Mouse (Mus musculus) embryonic facial prominence, embryonic 13.5 days (tissue): Measurements from ENCODE around the gene Tmem262. TPM values are rescaled to one million over a fixed set of nuclear protein-coding genes. Genes with fewer than 3 reads are reported as not detected.
A peak's percentile ranks its signal among the peaks of the same experiment; 100 is the strongest.

Experiments
- ATAC-seq: fragments of 200-750 bp; cut with Nextera tagmentation; 2 replicates; pipeline ENCODE4 v1.8.0; 2017; ENCODE audit warnings: low read depth; ENCODE audit not compliant: insufficient number of reproducible peaks, insufficient read depth, low FRiP score, low TSS enrichment
- H3K27ac ChIP-seq: fragments of 300-500 bp; sonication (generic); 2 replicates; pipeline ENCODE4 v1.5.1; 2015; ENCODE audit warnings: moderate library complexity, mild to moderate bottlenecking, inconsistent platforms
- H3K27me3 ChIP-seq: fragments of 300-500 bp; sonication (generic); 2 replicates; pipeline ENCODE4 v1.6.1; 2015; ENCODE audit warnings: mild to moderate bottlenecking, inconsistent platforms
- H3K36me3 ChIP-seq: fragments of 300-500 bp; sonication (generic); 2 replicates; pipeline ENCODE4 v1.6.1; 2015; ENCODE audit warnings: mild to moderate bottlenecking, inconsistent platforms
- H3K4me1 ChIP-seq: fragments of 300-500 bp; sonication (generic); 2 replicates; pipeline ENCODE4 v1.6.1; 2015; ENCODE audit warnings: inconsistent platforms
- H3K4me2 ChIP-seq: fragments of 300-500 bp; sonication (generic); 2 replicates; pipeline ENCODE4 v1.6.1; 2015; ENCODE audit warnings: moderate library complexity, mild to moderate bottlenecking, inconsistent platforms
- H3K4me3 ChIP-seq: fragments of 300-500 bp; sonication (generic); 2 replicates; pipeline ENCODE4 v1.5.1; 2015; ENCODE audit warnings: mild to moderate bottlenecking, inconsistent platforms
- H3K9ac ChIP-seq: fragments of 300-500 bp; sonication (generic); 2 replicates; pipeline ENCODE4 v1.6.1; 2015; ENCODE audit warnings: mild to moderate bottlenecking, inconsistent platforms
- H3K9me3 ChIP-seq: fragments of 300-500 bp; sonication (generic); 2 replicates; pipeline ENCODE4 v1.6.1; 2016; ENCODE audit warnings: inconsistent platforms
- WGBS: fragments of 180-500 bp; shearing (Covaris S2); methylation state at CpG from one replicate; pipeline ENCODE4 v1.1.7; 2015; ENCODE audit warnings: mixed read lengths; 5-methylcytosine and 5-hydroxymethylcytosine counted together
- polyA plus RNA-seq: library from polyadenylated mRNA; unstranded; fragments of >200 nt; fragmentation: Nextera tagmentation; extraction: Ambion mirVana; gene quantifications from 2 replicates; pipeline ENCODE4 v1.2.1, GENCODE M21; 2015

Tmem262 gene
- polyA plus RNA-seq, 1 experiment from 2014 or later = not detected

DNA sequence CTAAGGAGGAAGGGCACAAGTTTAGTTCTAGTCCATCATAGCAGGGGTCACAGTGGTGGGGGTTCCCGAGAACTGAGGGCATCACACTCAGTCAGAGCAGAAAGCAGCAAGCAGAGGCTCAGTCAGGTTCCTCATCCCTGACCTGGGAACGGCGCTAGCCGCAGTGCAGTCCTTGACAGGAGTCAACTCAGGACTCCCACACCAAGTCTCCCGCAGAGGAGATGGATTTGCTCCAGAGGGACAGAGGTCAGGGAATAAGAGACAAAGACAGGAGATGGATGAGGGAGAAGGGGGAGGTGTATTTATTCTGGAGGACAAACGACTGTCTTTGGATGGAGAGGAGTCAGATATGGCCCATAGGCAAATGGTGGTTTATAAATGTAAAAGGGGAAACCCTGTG, 33.3 kb downstream of the Tmem262 start:
- no peak overlapping the region for H3K4me3 ChIP-seq
- H3K4me2 ChIP-seq = no peak overlapping the region
- ATAC-seq = no peak
- peaks cover 14% of the 10 kb centered on the region for H3K4me1 ChIP-seq
- no peak overlapping the region for H3K27ac ChIP-seq
- WGBS = 78% methylated on average over 6 of the region's 6 CpGs
- no peaks in the 10 kb centered on the region for H3K27me3 ChIP-seq
- H3K9me3 ChIP-seq = no peaks in the 10 kb centered on the region
- H3K36me3 ChIP-seq = peaks cover 37% of the 10 kb centered on the region
- H3K9ac ChIP-seq = no peak overlapping the region

GRCm38 (mm10) chr19:6116113-6116850, 36.4 kb downstream of the Tmem262 start:
- no peak for ATAC-seq
- Histone ChIP-seq H3K36me3 (peaks cover 41% of the 10 kb centered on the region), H3K9ac (peak overlapping the region; percentile 91; the same call in 1 of the 2 replicates), H3K27me3 (no peaks in the 10 kb centered on the region), H3K4me3 (0 out of 2 replicates have a peak overlapping the region, but pooled peaks have one; percentile 94), H3K4me1 (peaks cover 19% of the 10 kb centered on the region), H3K4me2 (peak overlapping the region; percentile 89), H3K9me3 (no peaks in the 10 kb centered on the region), H3K27ac (no peak overlapping the region)
- WGBS = 88% methylated on average over 15 of the region's 15 CpGs

DNA sequence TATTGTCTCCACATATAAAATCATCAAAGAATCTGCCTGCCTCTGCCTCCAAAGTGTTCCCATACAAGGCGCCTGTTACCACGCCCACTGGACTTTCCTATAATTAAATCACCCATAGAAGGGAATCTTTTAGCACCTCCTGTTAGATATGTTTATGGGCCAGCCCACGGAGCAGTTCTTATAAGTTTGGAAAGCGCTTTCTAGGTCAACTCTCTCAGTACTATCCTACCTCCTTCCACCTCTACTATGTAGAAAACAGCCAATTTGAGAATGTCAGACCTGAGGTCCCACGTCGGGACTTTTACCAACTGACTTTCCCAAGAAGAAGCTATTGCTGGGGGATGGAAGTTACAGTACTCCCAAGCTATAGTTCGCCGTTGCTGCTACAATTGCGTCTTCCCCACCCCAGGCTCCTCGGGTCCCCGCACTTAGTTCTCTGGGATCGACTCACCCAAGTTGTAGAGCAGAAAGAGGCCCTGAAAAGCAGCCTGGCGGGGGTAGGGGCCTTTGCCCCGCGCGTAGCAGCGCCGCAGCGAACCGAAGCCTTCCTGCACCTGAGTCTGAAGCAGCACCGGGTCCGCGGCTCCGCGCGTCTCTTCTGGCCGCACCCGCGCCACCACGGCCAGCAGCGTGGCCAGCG, 37.6 kb downstream of the Tmem262 start:
- Histone ChIP-seq H3K27ac (peak overlapping the region; percentile 96), H3K27me3 (no peaks in the 10 kb centered on the region), H3K9me3 (no peaks in the 10 kb centered on the region), H3K36me3 (peaks cover 44% of the 10 kb centered on the region), H3K4me2 (peak overlapping the region; percentile 89), H3K4me3 (peak overlapping the region; percentile 94), H3K9ac (peak overlapping the region; percentile 91), H3K4me1 (peaks cover 19% of the 10 kb centered on the region)
- WGBS = 5% methylated on average over 32 of the region's 32 CpGs
- ATAC-seq = no peak

DNA sequence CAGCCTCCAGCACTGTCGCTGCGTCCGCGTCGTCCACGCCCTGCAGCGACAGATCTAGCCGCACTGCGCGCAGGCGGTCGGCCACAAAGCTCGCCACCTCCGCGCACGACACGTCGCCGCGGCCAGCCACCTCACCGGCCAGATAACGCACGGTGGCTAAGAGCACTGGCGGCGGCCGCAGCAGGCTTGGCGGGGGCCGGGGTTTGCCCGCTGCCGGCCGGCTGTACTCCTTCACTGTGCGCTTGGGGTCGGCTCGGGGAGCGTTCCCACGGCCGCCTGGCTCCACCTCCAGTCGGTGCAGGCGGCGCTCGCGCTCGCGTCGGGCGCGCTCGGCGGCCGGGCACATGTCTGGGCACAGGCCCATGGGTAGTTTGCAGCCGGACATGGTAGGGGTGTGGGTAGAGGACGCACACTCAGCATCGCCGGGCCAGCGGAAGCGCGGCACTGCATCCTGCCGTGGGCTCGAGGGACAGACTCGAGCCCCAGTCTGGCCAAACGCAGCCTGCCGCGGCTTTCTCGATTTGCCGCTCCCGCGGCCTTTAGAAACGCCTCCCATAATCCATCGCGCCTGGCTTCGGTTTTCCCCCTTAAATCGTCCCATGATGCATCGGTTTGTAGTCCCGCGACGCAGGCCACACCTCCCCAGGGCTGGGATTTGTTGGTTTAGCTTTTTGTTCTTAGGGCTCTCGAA, 38.3 kb downstream of the Tmem262 start, which contains the start of gene Sac3d1:
Sac3d1 (minus strand) TSS at position 665 of the 691 bp plus-strand sequence.
- no peaks in the 10 kb centered on the region for H3K27me3 ChIP-seq
- ATAC-seq = peak; percentile 76
- no peaks in the 10 kb centered on the region for H3K9me3 ChIP-seq
- H3K9ac ChIP-seq = peak within 1 kb of the TSS; percentile 91
- under 1% methylated on average over 77 of the region's 77 CpGs for whole genome bisulfite sequencing
- peaks cover 43% of the 10 kb centered on the region for H3K36me3 ChIP-seq
- peaks cover 19% of the 10 kb centered on the region for H3K4me1 ChIP-seq
- peak within 1 kb of the TSS; percentile 94 for H3K4me3 ChIP-seq
- peak within 1 kb of the TSS; percentile 96 for H3K27ac ChIP-seq
- peak within 1 kb of the TSS; percentile 89 for H3K4me2 ChIP-seq

DNA sequence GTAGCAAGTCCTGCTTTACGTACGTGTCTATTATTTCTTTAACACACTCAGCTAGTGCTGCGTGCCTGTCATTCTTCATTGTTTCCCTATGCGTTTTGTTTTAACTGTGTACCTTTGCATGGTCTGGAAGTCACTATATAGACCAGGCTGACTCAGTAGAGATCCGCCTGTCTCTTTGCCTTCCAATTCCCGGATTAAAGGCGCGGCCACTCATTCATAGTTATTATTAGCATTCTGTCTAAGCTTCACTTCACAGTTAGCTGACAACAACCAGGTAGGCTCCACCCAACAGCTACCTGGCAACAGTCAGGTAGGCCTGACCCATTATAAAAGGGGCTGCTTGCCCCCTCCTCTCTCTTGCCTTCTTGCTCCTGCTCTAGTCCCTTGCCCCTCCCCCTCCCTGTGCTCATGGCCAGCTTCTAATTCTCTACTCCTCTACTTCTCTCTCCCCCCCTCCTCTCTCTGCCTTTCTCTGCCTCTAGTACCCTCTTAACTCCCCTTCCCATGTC, 38.9 kb downstream of the Tmem262 start:
- H3K27ac ChIP-seq = peak overlapping the region; percentile 96
- no peaks in the 10 kb centered on the region for H3K9me3 ChIP-seq
- peak overlapping the region; percentile 89 for H3K4me2 ChIP-seq
- peak overlapping the region; percentile 94 for H3K4me3 ChIP-seq
- peaks cover 40% of the 10 kb centered on the region for H3K36me3 ChIP-seq
- H3K27me3 ChIP-seq = no peaks in the 10 kb centered on the region
- H3K9ac ChIP-seq = peak overlapping the region; percentile 91
- ATAC-seq = peak; percentile 17; the same call in 1 of the 2 replicates
- peaks cover 24% of the 10 kb centered on the region for H3K4me1 ChIP-seq
- WGBS = under 1% methylated on average over 8 of the region's 8 CpGs

GRCm38 (mm10) chr19:6121761-6122160, 41.9 kb downstream of the Tmem262 start:
- H3K4me2 ChIP-seq = no peak overlapping the region; the same call in 1 of the 2 replicates
- no peaks in the 10 kb centered on the region for H3K27me3 ChIP-seq
- peaks cover 16% of the 10 kb centered on the region for H3K36me3 ChIP-seq
- peaks cover 21% of the 10 kb centered on the region for H3K4me1 ChIP-seq
- H3K4me3 ChIP-seq = no peak overlapping the region
- H3K27ac ChIP-seq = no peak overlapping the region
- ATAC-seq = no peak
- 39% methylated on average over 19 of the region's 19 CpGs for whole genome bisulfite sequencing
- no peaks in the 10 kb centered on the region for H3K9me3 ChIP-seq
- 0 out of 2 replicates have a peak overlapping the region, but pooled peaks have one; percentile 27 for H3K9ac ChIP-seq

GRCm38 (mm10) chr19:6123330-6123729, 43.5 kb downstream of the Tmem262 start:
- no peak overlapping the region for H3K4me3 ChIP-seq
- H3K27me3 ChIP-seq = no peaks in the 10 kb centered on the region
- no peak for ATAC-seq
- WGBS = 49% methylated on average over 8 of the region's 8 CpGs
- H3K4me1 ChIP-seq = peaks cover 18% of the 10 kb centered on the region
- H3K9me3 ChIP-seq = no peaks in the 10 kb centered on the region
- peaks cover 16% of the 10 kb centered on the region for H3K36me3 ChIP-seq
- no peak overlapping the region for H3K9ac ChIP-seq
- no peak overlapping the region for H3K27ac ChIP-seq
- no peak overlapping the region for H3K4me2 ChIP-seq

DNA sequence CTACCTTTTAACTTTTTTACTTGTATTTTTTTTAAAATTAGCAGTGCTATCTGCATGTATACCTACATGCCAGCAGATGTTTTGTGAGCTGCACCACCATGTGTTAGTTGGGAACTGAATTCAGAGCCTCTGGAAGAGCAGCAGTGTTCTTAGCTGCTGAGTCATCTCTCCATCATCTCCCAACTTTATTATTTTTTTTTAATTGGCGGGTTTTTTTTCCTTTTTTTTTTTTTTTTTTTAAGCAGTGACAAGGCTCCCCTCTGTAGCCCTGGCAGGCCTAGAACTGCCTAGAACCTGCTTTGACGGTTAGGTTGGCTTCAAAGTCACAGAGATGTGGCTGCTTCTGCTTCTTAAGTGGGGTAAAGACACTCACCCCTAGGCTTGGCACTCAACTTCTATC, 45.1 kb downstream of the Tmem262 start:
- H3K27me3 ChIP-seq = no peaks in the 10 kb centered on the region
- H3K4me2 ChIP-seq = no peak overlapping the region
- no peak overlapping the region for H3K27ac ChIP-seq
- WGBS = 68% methylated on average over 2 of the region's 2 CpGs
- no peak overlapping the region for H3K9ac ChIP-seq
- H3K4me1 ChIP-seq = peaks cover 16% of the 10 kb centered on the region
- peaks cover 16% of the 10 kb centered on the region for H3K36me3 ChIP-seq
- H3K4me3 ChIP-seq = no peak overlapping the region
- no peak for ATAC-seq
- H3K9me3 ChIP-seq = no peaks in the 10 kb centered on the region

DNA sequence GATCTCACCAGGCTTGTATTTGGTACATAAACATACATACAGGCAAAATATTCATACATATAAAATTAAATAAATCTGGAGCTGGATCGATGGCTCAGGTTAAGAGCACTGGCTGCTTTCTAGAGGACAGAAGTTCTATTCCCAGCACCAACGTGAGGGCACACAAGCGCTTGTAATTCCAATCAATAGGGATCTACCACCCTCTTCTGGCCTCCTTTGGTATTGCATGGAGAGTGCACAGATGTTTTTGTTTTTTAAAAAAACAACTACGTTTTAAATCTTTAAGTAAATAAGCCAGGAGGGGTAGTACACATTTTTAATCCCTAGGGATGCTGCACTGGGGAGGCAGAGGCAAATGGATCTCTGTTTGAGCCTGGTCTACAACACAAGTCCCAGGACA, 46.5 kb downstream of the Tmem262 start:
- Histone ChIP-seq H3K9ac (no peak overlapping the region), H3K9me3 (no peaks in the 10 kb centered on the region), H3K27ac (no peak overlapping the region), H3K4me1 (peaks cover 16% of the 10 kb centered on the region), H3K4me3 (no peak overlapping the region), H3K36me3 (peaks cover 12% of the 10 kb centered on the region), H3K4me2 (no peak overlapping the region), H3K27me3 (no peaks in the 10 kb centered on the region)
- ATAC-seq = no peak
- 21% methylated on average over 4 of the region's 4 CpGs for WGBS

DNA sequence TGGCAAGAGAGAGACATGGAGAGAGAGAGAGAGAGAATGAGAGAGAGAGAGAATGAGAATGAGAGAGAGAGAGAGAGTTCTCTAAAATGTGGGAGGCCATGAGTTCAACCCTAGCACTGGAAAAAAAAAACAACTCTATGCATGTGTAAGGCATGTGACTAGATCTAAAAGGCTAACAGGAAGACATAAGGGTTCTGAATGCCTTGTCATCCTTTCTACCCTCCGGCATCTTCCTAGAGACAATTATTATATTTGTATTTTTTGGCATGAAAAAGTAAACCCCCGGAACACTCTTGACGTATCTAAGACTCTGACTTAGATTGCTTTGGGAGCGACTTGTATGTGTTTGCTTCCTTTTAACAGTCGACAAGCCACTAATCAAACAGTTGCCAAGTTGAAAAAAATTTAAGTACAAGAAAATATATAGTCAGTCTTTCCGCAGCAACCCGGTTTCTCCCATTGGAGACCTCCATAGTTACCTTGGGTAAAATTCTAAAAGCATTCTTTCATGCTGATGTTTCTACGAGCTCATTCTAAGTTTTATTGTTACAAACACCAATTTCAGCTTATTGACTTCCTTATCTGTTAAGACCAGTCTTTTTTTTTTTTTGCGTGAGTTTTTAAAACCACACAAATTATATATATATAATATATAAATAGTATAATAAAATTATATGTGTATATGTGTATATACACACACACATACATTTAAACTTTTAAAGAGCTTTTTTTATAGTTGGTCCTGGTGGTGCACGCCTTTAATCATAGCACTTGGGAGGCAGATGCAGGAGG, 47.2 kb downstream of the Tmem262 start:
- 73% methylated on average over 10 of the region's 10 CpGs for WGBS
- Histone ChIP-seq H3K36me3 (peaks cover 9% of the 10 kb centered on the region; the same call in 1 of the 2 replicates), H3K27me3 (no peaks in the 10 kb centered on the region), H3K9ac (peak overlapping the region; percentile 74; the same call in 1 of the 2 replicates), H3K4me1 (peaks cover 16% of the 10 kb centered on the region), H3K4me2 (peak overlapping the region; percentile 61), H3K4me3 (peak overlapping the region; percentile 59), H3K9me3 (no peaks in the 10 kb centered on the region), H3K27ac (peak overlapping the region; percentile 94)
- no peak for ATAC-seq
